Mouse (Mus musculus) limb, embryonic 11.5 days (tissue): Measurements from ENCODE around the gene Gna11. TPM values are rescaled to one million over a fixed set of nuclear protein-coding genes. Genes with fewer than 3 reads are reported as not detected.

Experiments used
- ATAC-seq: fragments of 200-750 bp; cut with Nextera tagmentation; 2 replicates; pipeline ENCODE4 v1.8.0; 2017; ENCODE audit warnings: low read depth; ENCODE audit not compliant: insufficient number of reproducible peaks, low FRiP score, low TSS enrichment
- DNase-seq: peaks from one replicate; pipeline ENCODE4 v3.0.0-alpha.2; 2015; ENCODE audit warnings: low spot score
- H3K27ac ChIP-seq: fragments of 300-500 bp; sonication (generic); replicated peaks from 2 replicates; pipeline ENCODE4 v1.5.1; 2014; ENCODE audit warnings: low read depth, mild to moderate bottlenecking, low read length
- H3K27me3 ChIP-seq: fragments of 300-500 bp; sonication (generic); 2 replicates; pipeline ENCODE4 v1.6.1; 2014; ENCODE audit warnings: mild to moderate bottlenecking, low read length, mixed read lengths; ENCODE audit not compliant: control insufficient read depth, insufficient read depth
- H3K36me3 ChIP-seq: fragments of 300-500 bp; sonication (generic); 2 replicates; pipeline ENCODE4 v1.6.1; 2014; ENCODE audit warnings: mild to moderate bottlenecking, low read length, moderate library complexity, mixed read lengths; ENCODE audit not compliant: control insufficient read depth, insufficient read depth
- H3K4me1 ChIP-seq: fragments of 300-500 bp; sonication (generic); 2 replicates; pipeline ENCODE4 v1.6.1; 2014; ENCODE audit warnings: low read length, mixed read lengths; ENCODE audit not compliant: control insufficient read depth, insufficient read depth
- H3K4me2 ChIP-seq: fragments of 300-500 bp; sonication (generic); 2 replicates; pipeline ENCODE4 v1.6.1; 2014; ENCODE audit warnings: low read depth, mild to moderate bottlenecking, moderate library complexity; ENCODE audit not compliant: severe bottlenecking
- H3K4me3 ChIP-seq: fragments of 300-500 bp; sonication (generic); 2 replicates; pipeline ENCODE4 v1.5.1; 2014; ENCODE audit warnings: low read depth, low read length
- H3K9ac ChIP-seq: fragments of 300-500 bp; sonication (generic); 2 replicates; pipeline ENCODE4 v1.6.1; 2014; ENCODE audit warnings: mild to moderate bottlenecking, low read length
- H3K9me3 ChIP-seq: fragments of 300-500 bp; sonication (generic); 2 replicates; pipeline ENCODE4 v1.6.1; 2016; ENCODE audit warnings: low read length; ENCODE audit not compliant: control insufficient read depth
- WGBS: fragments of 180-500 bp; shearing (Covaris S2); extraction: QIAGEN DNeasy Blood & Tissue Kit; methylation state at CpG from one replicate; pipeline ENCODE4 v1.1.7; 2014; 5-methylcytosine and 5-hydroxymethylcytosine counted together
- polyA plus RNA-seq: library from polyadenylated mRNA; unstranded; fragments of >200 nt; fragmentation: Nextera tagmentation; extraction: Ambion mirVana; gene quantifications from 2 replicates; pipeline ENCODE4 v1.2.1, GENCODE M21; 2014

Gene Gna11
- polyA plus RNA-seq, 1 experiment from 2014 or later = 82.1 TPM

- no peak for DNase-seq
- Histone ChIP-seq H3K9ac (no peak overlapping the region), H3K4me3 (no peak overlapping the region), H3K27ac (no peak overlapping the region), H3K4me2 (0 out of 2 replicates have a peak overlapping the region, but pooled peaks have one; percentile 12), H3K27me3 (no peaks in the 10 kb centered on the region), H3K36me3 (peaks cover 14% of the 10 kb centered on the region), H3K9me3 (no peaks in the 10 kb centered on the region), H3K4me1 (peaks cover 43% of the 10 kb centered on the region)
- WGBS = 83% methylated on average over 6 of the region's 6 CpGs
- no peak for ATAC-seq
Measured at GRCm38 (mm10) chr10:81562411-81562810, 17.4 kb upstream of the Gna11 start.

- H3K4me3 ChIP-seq = peak overlapping the region; percentile 95
- ATAC-seq (no peak), DNase-seq (no peak)
- WGBS = 4% methylated on average over 15 of the region's 16 CpGs
- peak overlapping the region; percentile 90 for H3K9ac ChIP-seq
- peaks cover 14% of the 10 kb centered on the region for H3K36me3 ChIP-seq
- peak overlapping the region; percentile 97 for H3K4me2 ChIP-seq
- peak overlapping the region; percentile 68; the same call in 1 of the 2 replicates for H3K27ac ChIP-seq
- peaks cover 43% of the 10 kb centered on the region for H3K4me1 ChIP-seq
- H3K27me3 ChIP-seq = no peaks in the 10 kb centered on the region
- no peaks in the 10 kb centered on the region for H3K9me3 ChIP-seq
Measured at GRCm38 (mm10) chr10:81560719-81561459, 15.9 kb upstream of the Gna11 start.

GRCm38 (mm10) chr10:81559627-81560539, 14.9 kb upstream of the Gna11 start:
- peak overlapping the region; percentile 90 for H3K9ac ChIP-seq
- no peaks in the 10 kb centered on the region for H3K27me3 ChIP-seq
- peak overlapping the region; percentile 97 for H3K4me2 ChIP-seq
- H3K36me3 ChIP-seq = peaks cover 5% of the 10 kb centered on the region
- peak overlapping the region; percentile 95 for H3K4me3 ChIP-seq
- ATAC-seq = no peak
- DNase-seq = no peak
- no peaks in the 10 kb centered on the region for H3K9me3 ChIP-seq
- WGBS = 1% methylated on average over 28 of the region's 36 CpGs
- peaks cover 35% of the 10 kb centered on the region for H3K4me1 ChIP-seq
- H3K27ac ChIP-seq = peak overlapping the region; percentile 68

GRCm38 (mm10) chr10:81559163-81559626, 14.2 kb upstream of the Gna11 start, which contains the start of gene Aes:
Aes (plus strand) TSS chr10:81559488.
- peak; percentile 65 for DNase-seq
- peak within 1 kb of the TSS; percentile 68 for H3K27ac ChIP-seq
- peak within 1 kb of the TSS; percentile 90 for H3K9ac ChIP-seq
- H3K27me3 ChIP-seq = no peaks in the 10 kb centered on the region
- WGBS = under 1% methylated on average over 30 of the region's 53 CpGs
- peak within 1 kb of the TSS; percentile 95 for H3K4me3 ChIP-seq
- peak; percentile 13; the same call in 1 of the 2 replicates for ATAC-seq
- peak within 1 kb of the TSS; percentile 97 for H3K4me2 ChIP-seq
- H3K9me3 ChIP-seq = no peaks in the 10 kb centered on the region
- H3K36me3 ChIP-seq = peaks cover 5% of the 10 kb centered on the region
- H3K4me1 ChIP-seq = peaks cover 28% of the 10 kb centered on the region

- Histone ChIP-seq H3K9me3 (no peaks in the 10 kb centered on the region), H3K9ac (no peak overlapping the region), H3K4me3 (no peak overlapping the region), H3K27ac (no peak overlapping the region), H3K4me1 (peaks cover 13% of the 10 kb centered on the region), H3K4me2 (no peak overlapping the region), H3K36me3 (peaks cover 3% of the 10 kb centered on the region), H3K27me3 (no peaks in the 10 kb centered on the region)
- DNase-seq (no peak), ATAC-seq (no peak)
- 19% methylated on average over 1 of the region's 1 CpGs for whole genome bisulfite sequencing
Measured at GRCm38 (mm10) chr10:81557491-81557890, 12.5 kb upstream of the Gna11 start.

GRCm38 (mm10) chr10:81556282-81556681, 11.3 kb upstream of the Gna11 start:
- WGBS = 69% methylated on average over 3 of the region's 3 CpGs
- Histone ChIP-seq H3K4me2 (no peak overlapping the region), H3K27ac (no peak overlapping the region), H3K4me1 (peaks cover 10% of the 10 kb centered on the region), H3K4me3 (no peak overlapping the region), H3K9me3 (no peaks in the 10 kb centered on the region), H3K36me3 (peaks cover 3% of the 10 kb centered on the region), H3K27me3 (no peaks in the 10 kb centered on the region), H3K9ac (no peak overlapping the region)
- DNase-seq (no peak), ATAC-seq (no peak)

GRCm38 (mm10) chr10:81553807-81554755, 9.1 kb upstream of the Gna11 start:
- Histone ChIP-seq H3K4me1 (0 out of 2 replicates have a peak, but pooled peaks cover 4% of the 10 kb centered on the region), H3K9me3 (no peaks in the 10 kb centered on the region), H3K27ac (no peak overlapping the region), H3K4me2 (no peak overlapping the region), H3K9ac (no peak overlapping the region), H3K27me3 (no peaks in the 10 kb centered on the region), H3K36me3 (no peaks in the 10 kb centered on the region), H3K4me3 (no peak overlapping the region)
- no peak for DNase-seq
- no peak for ATAC-seq
- 74% methylated on average over 6 of the region's 6 CpGs for WGBS
